Mouse (Mus musculus): ENCODE measurements around the gene Ctnnbip1. TPM values are rescaled to one million over a fixed set of nuclear protein-coding genes. Genes with fewer than 3 reads are reported as not detected.

Ctnnbip1 gene
- polyA plus RNA-seq, 1 experiment from 2014 or later = 64.8 TPM

GRCm38 (mm10) chr4:149564452-149565407 lies 46.7 kb downstream of the Ctnnbip1 start:
- peak overlapping the region; percentile 52 for H3K4me2 ChIP-seq
- peak; percentile 78 for ATAC-seq (replicated peaks; ENCODE audit: low FRiP score)
- peak overlapping the region; percentile 18 for H3K4me3 ChIP-seq (replicated peaks)
- WGBS = 45% methylated on average over 20 of the region's 20 CpGs
- H3K27ac ChIP-seq = peak overlapping the region; percentile 86
- no peaks in the 10 kb centered on the region for H3K9me3 ChIP-seq (replicated peaks)
- H3K36me3 ChIP-seq = peaks cover 12% of the 10 kb centered on the region
- H3K9ac ChIP-seq = 0 out of 2 replicates have a peak overlapping the region, but pooled peaks have one; percentile 10
- no peaks in the 10 kb centered on the region for H3K27me3 ChIP-seq
- H3K4me1 ChIP-seq = peaks cover 52% of the 10 kb centered on the region

- no peak overlapping the region for H3K4me3 ChIP-seq (replicated peaks)
- H3K27ac ChIP-seq = peak overlapping the region; percentile 39; the same call in 1 of the 2 replicates
- H3K9me3 ChIP-seq (replicated peaks) = no peaks in the 10 kb centered on the region
- H3K27me3 ChIP-seq = no peaks in the 10 kb centered on the region
- no peak for ATAC-seq (replicated peaks; ENCODE audit: low FRiP score)
- 32% methylated on average over 8 of the region's 8 CpGs for WGBS
- H3K36me3 ChIP-seq = peaks cover 5% of the 10 kb centered on the region; the same call in 1 of the 2 replicates
- peaks cover 59% of the 10 kb centered on the region for H3K4me1 ChIP-seq
- no peak overlapping the region for H3K9ac ChIP-seq
- no peak overlapping the region for H3K4me2 ChIP-seq
Observed at GRCm38 (mm10) chr4:149567432-149568026, 49.5 kb downstream of the Ctnnbip1 start.

GRCm38 (mm10) chr4:149568622-149569021 lies 50.6 kb downstream of the Ctnnbip1 start:
- ATAC-seq (replicated peaks; ENCODE audit: low FRiP score) = no peak
- Histone ChIP-seq H3K4me1 (peaks cover 49% of the 10 kb centered on the region), H3K27ac (no peak overlapping the region), H3K4me3 (replicated peaks) (no peak overlapping the region), H3K27me3 (no peaks in the 10 kb centered on the region), H3K9me3 (replicated peaks) (no peaks in the 10 kb centered on the region), H3K36me3 (peaks cover 5% of the 10 kb centered on the region; the same call in 1 of the 2 replicates), H3K4me2 (no peak overlapping the region), H3K9ac (no peak overlapping the region)
- 58% methylated on average over 6 of the region's 6 CpGs for WGBS

- WGBS = 79% methylated on average over 6 of the region's 6 CpGs
- H3K4me3 ChIP-seq (replicated peaks) = no peak overlapping the region
- H3K27ac ChIP-seq = no peak overlapping the region
- H3K4me2 ChIP-seq = no peak overlapping the region
- no peak overlapping the region for H3K9ac ChIP-seq
- peaks cover 35% of the 10 kb centered on the region for H3K4me1 ChIP-seq
- H3K27me3 ChIP-seq = no peaks in the 10 kb centered on the region
- no peak for ATAC-seq (replicated peaks; ENCODE audit: low FRiP score)
- peaks cover 5% of the 10 kb centered on the region; the same call in 1 of the 2 replicates for H3K36me3 ChIP-seq
- H3K9me3 ChIP-seq (replicated peaks) = no peaks in the 10 kb centered on the region
Observed at GRCm38 (mm10) chr4:149569781-149570497, 51.9 kb downstream of the Ctnnbip1 start.

- Histone ChIP-seq H3K9ac (no peak overlapping the region), H3K27me3 (no peaks in the 10 kb centered on the region), H3K4me2 (no peak overlapping the region), H3K9me3 (replicated peaks) (no peaks in the 10 kb centered on the region), H3K4me1 (peaks cover 30% of the 10 kb centered on the region), H3K27ac (no peak overlapping the region), H3K4me3 (replicated peaks) (no peak overlapping the region), H3K36me3 (peaks cover 5% of the 10 kb centered on the region; the same call in 1 of the 2 replicates)
- no peak for ATAC-seq (replicated peaks; ENCODE audit: low FRiP score)
- 71% methylated on average over 4 of the region's 4 CpGs for WGBS
Observed at GRCm38 (mm10) chr4:149570498-149570863, 52.4 kb downstream of the Ctnnbip1 start.

GRCm38 (mm10) chr4:149571209-149571608 lies 53.2 kb downstream of the Ctnnbip1 start:
- Histone ChIP-seq H3K27me3 (no peaks in the 10 kb centered on the region), H3K27ac (peak overlapping the region; percentile 4; the same call in 1 of the 2 replicates), H3K36me3 (no peaks in the 10 kb centered on the region), H3K4me2 (no peak overlapping the region), H3K9ac (no peak overlapping the region), H3K9me3 (replicated peaks) (no peaks in the 10 kb centered on the region), H3K4me3 (replicated peaks) (no peak overlapping the region), H3K4me1 (peaks cover 28% of the 10 kb centered on the region)
- WGBS = 51% methylated on average over 5 of the region's 5 CpGs
- ATAC-seq (replicated peaks; ENCODE audit: low FRiP score) = no peak

- H3K9me3 ChIP-seq (replicated peaks) = no peaks in the 10 kb centered on the region
- H3K9ac ChIP-seq = no peak overlapping the region
- H3K27me3 ChIP-seq = 0 out of 2 replicates have a peak, but pooled peaks cover 2% of the 10 kb centered on the region
- peaks cover 28% of the 10 kb centered on the region for H3K4me1 ChIP-seq
- peak overlapping the region; percentile 4 for H3K27ac ChIP-seq
- H3K4me2 ChIP-seq = no peak overlapping the region
- H3K36me3 ChIP-seq = no peaks in the 10 kb centered on the region
- H3K4me3 ChIP-seq (replicated peaks) = no peak overlapping the region
- ATAC-seq (replicated peaks; ENCODE audit: low FRiP score) = no peak; the same call in 1 of the 2 replicates
- WGBS = 50% methylated on average over 8 of the region's 8 CpGs
Observed at GRCm38 (mm10) chr4:149571651-149572149, 53.7 kb downstream of the Ctnnbip1 start.

GRCm38 (mm10) chr4:149572446-149572845 lies 54.4 kb downstream of the Ctnnbip1 start:
- 0 out of 2 replicates have a peak, but pooled peaks cover 5% of the 10 kb centered on the region for H3K27me3 ChIP-seq
- ATAC-seq (replicated peaks; ENCODE audit: low FRiP score) = no peak
- H3K4me3 ChIP-seq (replicated peaks) = no peak overlapping the region
- no peaks in the 10 kb centered on the region for H3K36me3 ChIP-seq
- H3K9ac ChIP-seq = no peak overlapping the region
- no peak overlapping the region for H3K4me2 ChIP-seq
- H3K9me3 ChIP-seq (replicated peaks) = no peaks in the 10 kb centered on the region
- H3K27ac ChIP-seq = no peak overlapping the region
- peaks cover 24% of the 10 kb centered on the region for H3K4me1 ChIP-seq
- 40% methylated on average over 5 of the region's 9 CpGs for WGBS

- Histone ChIP-seq H3K27ac (peak overlapping the region; percentile 11; the same call in 1 of the 2 replicates), H3K4me3 (replicated peaks) (no peak overlapping the region), H3K36me3 (no peaks in the 10 kb centered on the region), H3K4me1 (peaks cover 20% of the 10 kb centered on the region), H3K9ac (no peak overlapping the region), H3K9me3 (replicated peaks) (no peaks in the 10 kb centered on the region), H3K27me3 (peaks cover 9% of the 10 kb centered on the region; the same call in 1 of the 2 replicates), H3K4me2 (no peak overlapping the region)
- no peak for ATAC-seq (replicated peaks; ENCODE audit: low FRiP score)
- 74% methylated on average over 8 of the region's 8 CpGs for WGBS
Observed at GRCm38 (mm10) chr4:149572851-149573250, 54.8 kb downstream of the Ctnnbip1 start.

- Histone ChIP-seq H3K4me3 (replicated peaks) (no peak overlapping the region), H3K36me3 (no peaks in the 10 kb centered on the region), H3K4me1 (peaks cover 18% of the 10 kb centered on the region), H3K4me2 (no peak overlapping the region), H3K9ac (no peak overlapping the region), H3K9me3 (replicated peaks) (no peaks in the 10 kb centered on the region), H3K27ac (no peak overlapping the region), H3K27me3 (peaks cover 13% of the 10 kb centered on the region; the same call in 1 of the 2 replicates)
- ATAC-seq (replicated peaks; ENCODE audit: low FRiP score) = no peak
- 63% methylated on average over 14 of the region's 14 CpGs for WGBS
Observed at GRCm38 (mm10) chr4:149574391-149574821, 56.4 kb downstream of the Ctnnbip1 start.

- Histone ChIP-seq H3K27ac (no peak overlapping the region), H3K4me3 (replicated peaks) (no peak overlapping the region), H3K4me2 (no peak overlapping the region), H3K36me3 (no peaks in the 10 kb centered on the region), H3K4me1 (peaks cover 12% of the 10 kb centered on the region), H3K9me3 (replicated peaks) (no peaks in the 10 kb centered on the region), H3K27me3 (peaks cover 15% of the 10 kb centered on the region; the same call in 1 of the 2 replicates), H3K9ac (no peak overlapping the region)
- no peak for ATAC-seq (replicated peaks; ENCODE audit: low FRiP score)
- 83% methylated on average over 9 of the region's 9 CpGs for WGBS
Observed at GRCm38 (mm10) chr4:149576061-149576460, 58.0 kb downstream of the Ctnnbip1 start.
